Comparison of ENCODE assay signal across 7 mouse cellular contexts in the genomic region with DNA sequence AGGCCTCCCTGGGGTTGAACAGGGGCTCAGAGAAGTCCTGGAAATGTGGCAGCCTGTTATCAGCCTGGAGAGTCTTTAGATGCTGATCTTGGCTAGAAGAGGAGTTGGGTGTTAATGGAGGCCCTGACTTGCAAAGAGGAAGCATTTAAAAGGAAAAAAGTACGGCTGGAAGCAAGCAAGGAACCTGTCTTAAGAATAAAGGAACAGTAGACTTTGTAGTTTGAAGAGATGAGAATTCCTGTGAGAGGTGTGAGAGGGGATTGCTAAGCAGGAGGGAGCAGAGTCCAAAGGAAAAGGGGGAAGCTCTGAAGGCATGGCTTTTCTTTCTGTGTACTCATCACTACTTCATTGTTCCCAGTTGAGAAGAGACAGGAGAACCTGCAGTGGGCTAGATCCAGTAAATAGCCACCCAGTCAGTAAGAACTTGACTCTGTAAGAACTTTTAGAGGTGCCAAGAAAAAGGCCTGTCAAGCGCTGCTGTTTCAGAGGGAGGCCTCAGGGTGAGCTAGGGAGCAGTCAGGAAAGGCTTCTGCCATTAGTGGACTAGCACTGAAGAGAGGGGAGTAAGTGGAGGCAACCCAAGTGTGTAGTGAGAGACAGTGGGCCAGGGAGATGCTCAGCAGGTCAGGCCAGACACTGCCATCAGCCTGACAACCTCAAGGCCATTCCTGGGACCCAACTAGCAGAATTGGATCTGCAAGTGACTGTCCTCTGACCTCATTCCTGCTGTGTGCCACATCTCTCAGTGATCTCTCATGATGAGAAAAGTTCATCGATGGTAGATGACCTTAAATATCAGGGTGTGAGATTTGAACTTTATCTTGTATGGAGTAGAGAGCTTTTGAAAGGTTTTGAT. TPM values are rescaled to one million over a fixed set of nuclear protein-coding genes. Genes with fewer than 3 reads are reported as not detected.
A peak's percentile ranks its signal among the peaks of the same experiment; 100 is the strongest.
DNase-seq lines count a peak whose midpoint lies in the region; ATAC-seq lines count a peak whose summit lies in the region.

No protein-coding gene starts in this region.

- peak overlapping the region; percentile 98; the same call in 1 of the 2 replicates for H3K27ac ChIP-seq in embryonic facial prominence, embryonic 10.5 days (replicated peaks)
- peak overlapping the region; percentile 96 for H3K27ac ChIP-seq in hindbrain, embryonic 13.5 days
- H3K27ac ChIP-seq in macrophage, result peak overlapping the region; percentile 68

- peak; percentile 16 for DNase-seq in ovary, postnatal 36 days (ENCODE audit: low spot score)
- no peak for DNase-seq in ovary, postnatal 10 days (ENCODE audit: low spot score)
- DNase-seq in embryonic facial prominence, embryonic 10.5 days (ENCODE audit: low spot score), result no peak
- DNase-seq in left cerebral cortex, adult 9 months (ENCODE audit: low spot score in 2 of 2), result no peak
- DNase-seq in right cerebral cortex, postnatal 25 days, result no peak

- H3K4me3 ChIP-seq in embryonic facial prominence, embryonic 10.5 days, result peak overlapping the region; percentile 100
- peak overlapping the region; percentile 100 for H3K4me3 ChIP-seq in hindbrain, embryonic 13.5 days
- peak overlapping the region; percentile 76 for H3K4me3 ChIP-seq in macrophage (ENCODE audit: inconsistent target)

- H3K4me2 ChIP-seq in hindbrain, embryonic 13.5 days, result peak overlapping the region; percentile 94

- H3K9me3 ChIP-seq in embryonic facial prominence, embryonic 10.5 days, result no peaks in the 10 kb centered on the region
- no peaks in the 10 kb centered on the region for H3K9me3 ChIP-seq in hindbrain, embryonic 13.5 days

- H3K4me1 ChIP-seq in embryonic facial prominence, embryonic 10.5 days, result peaks cover 32% of the 10 kb centered on the region
- H3K4me1 ChIP-seq in hindbrain, embryonic 13.5 days (replicated peaks), result peaks cover 34% of the 10 kb centered on the region

- no peak for ATAC-seq in hindbrain, embryonic 13.5 days (ENCODE audit: low FRiP score)

- peaks cover 38% of the 10 kb centered on the region for H3K36me3 ChIP-seq in embryonic facial prominence, embryonic 10.5 days (replicated peaks)
- peaks cover 29% of the 10 kb centered on the region for H3K36me3 ChIP-seq in hindbrain, embryonic 13.5 days
- H3K36me3 ChIP-seq in macrophage (ENCODE audit: inconsistent target), result peaks cover 24% of the 10 kb centered on the region

- peak overlapping the region; percentile 99 for H3K9ac ChIP-seq in hindbrain, embryonic 13.5 days

- H3K27me3 ChIP-seq in embryonic facial prominence, embryonic 10.5 days (replicated peaks; ENCODE audit: low read depth, poor library complexity, severe bottlenecking), result no peaks in the 10 kb centered on the region
- H3K27me3 ChIP-seq in hindbrain, embryonic 13.5 days, result no peaks in the 10 kb centered on the region

- H3K79me2 ChIP-seq in macrophage (ENCODE audit: inconsistent target), result peaks cover 61% of the 10 kb centered on the region

- 72% methylated on average over 3 of the region's 3 CpGs for WGBS in embryonic facial prominence, embryonic 10.5 days
- 71% methylated on average over 3 of the region's 3 CpGs for WGBS in hindbrain, embryonic 13.5 days
- WGBS in macrophage (ENCODE audit: missing documents), result 57% methylated on average over 3 of the region's 3 CpGs

RNA-seq across cellular contexts. Expression of a gene that starts 2.4 kb away (rescaled TPM):
- 76.2 and 76.9 TPM in 2 replicates for polyA plus RNA-seq in embryonic facial prominence, embryonic 10.5 days (2016; fragmentation: Nextera tagmentation; extraction: Ambion mirVana)
- 66.4 and 68.5 TPM in 2 replicates for polyA plus RNA-seq in hindbrain, embryonic 13.5 days (2015; fragmentation: Nextera tagmentation; extraction: Ambion mirVana)
- total RNA-seq in macrophage (2018; cell fraction: chromatin; rRNA removed), result 10 to 100 TPM; 10.8 to 46.3 (median 29.9) TPM
- total RNA-seq in macrophage (2018; cell fraction: cytosol; rRNA removed), result 10 to 100 TPM; 31.1 to 55.0 (median 42.0) TPM
- total RNA-seq in macrophage (2018; cell fraction: nucleus; rRNA removed), result 10 to 100 TPM; 16.5 to 48.3 (median 32.0) TPM
- 19.7 to 34.0 TPM (median 33.3 TPM) in 3 replicates for polyA plus RNA-seq in macrophage (2018)

RNA-seq across cellular contexts. Expression of a gene that starts 2.6 kb away (rescaled TPM):
- 449 and 463 TPM in 2 replicates for polyA plus RNA-seq in embryonic facial prominence, embryonic 10.5 days (2016; fragmentation: Nextera tagmentation; extraction: Ambion mirVana)
- polyA plus RNA-seq in hindbrain, embryonic 13.5 days (2015; fragmentation: Nextera tagmentation; extraction: Ambion mirVana), result 441 and 446 TPM in 2 replicates
- 100 to 1,000 TPM in 3 of 26 experiments, 10 to 100 TPM in 23; 18.2 to 116 (median 63.7) TPM for total RNA-seq in macrophage (2018; cell fraction: chromatin; rRNA removed)
- total RNA-seq in macrophage (2018; cell fraction: cytosol; rRNA removed), result 100 to 1,000 TPM; 315 to 507 (median 360) TPM
- 100 to 1,000 TPM in 14 of 26 experiments, 10 to 100 TPM in 12; 48.7 to 196 (median 120) TPM for total RNA-seq in macrophage (2018; cell fraction: nucleus; rRNA removed)
- polyA plus RNA-seq in macrophage (2018), result 366 to 481 TPM (median 405 TPM) in 3 replicates

RNA-seq across cellular contexts. Expression of a gene that starts 23.8 kb away (rescaled TPM):
- polyA plus RNA-seq in embryonic facial prominence, embryonic 10.5 days (2016; fragmentation: Nextera tagmentation; extraction: Ambion mirVana), result 18.2 and 18.7 TPM in 2 replicates
- 13.8 and 15.7 TPM in 2 replicates for polyA plus RNA-seq in hindbrain, embryonic 13.5 days (2015; fragmentation: Nextera tagmentation; extraction: Ambion mirVana)
- 10 to 100 TPM in 22 of 26 experiments, 1 to 10 TPM in 4; 5.7 to 46.6 (median 22.5) TPM for total RNA-seq in macrophage (2018; cell fraction: chromatin; rRNA removed)
- 10 to 100 TPM in 4 of 26 experiments, 1 to 10 TPM in 22; 3.0 to 11.1 (median 6.2) TPM for total RNA-seq in macrophage (2018; cell fraction: cytosol; rRNA removed)
- total RNA-seq in macrophage (2018; cell fraction: nucleus; rRNA removed), result 10 to 100 TPM in 18 of 26 experiments, 1 to 10 TPM in 8; 5.6 to 23.9 (median 15.3) TPM
- 4.4 to 6.4 TPM (median 6.0 TPM) in 3 replicates for polyA plus RNA-seq in macrophage (2018)

RNA-seq across cellular contexts. Expression of a gene that starts 46.0 kb away (rescaled TPM):
- polyA plus RNA-seq in embryonic facial prominence, embryonic 10.5 days (2016; fragmentation: Nextera tagmentation; extraction: Ambion mirVana), result 77.2 and 81.1 TPM in 2 replicates
- polyA plus RNA-seq in hindbrain, embryonic 13.5 days (2015; fragmentation: Nextera tagmentation; extraction: Ambion mirVana), result 11.4 and 12.1 TPM in 2 replicates
- total RNA-seq in macrophage (2018; cell fraction: chromatin; rRNA removed), result 10 to 100 TPM in 20 of 26 experiments, 1 to 10 TPM in 6; 4.4 to 33.6 (median 15.3) TPM
- 1 to 10 TPM; 2.1 to 6.7 (median 3.7) TPM for total RNA-seq in macrophage (2018; cell fraction: cytosol; rRNA removed)
- total RNA-seq in macrophage (2018; cell fraction: nucleus; rRNA removed), result 10 to 100 TPM in 6 of 26 experiments, 1 to 10 TPM in 20; 2.3 to 50.1 (median 8.6) TPM
- polyA plus RNA-seq in macrophage (2018), result 2.2 to 12.5 TPM (median 3.6 TPM) in 3 replicates

RNA-seq across cellular contexts. Expression of a gene that starts 46.2 kb away (rescaled TPM):
- 57.6 and 61.4 TPM in 2 replicates for polyA plus RNA-seq in embryonic facial prominence, embryonic 10.5 days (2016; fragmentation: Nextera tagmentation; extraction: Ambion mirVana)
- 62.6 and 63.7 TPM in 2 replicates for polyA plus RNA-seq in hindbrain, embryonic 13.5 days (2015; fragmentation: Nextera tagmentation; extraction: Ambion mirVana)
- total RNA-seq in macrophage (2018; cell fraction: chromatin; rRNA removed), result 100 to 1,000 TPM in 1 of 26 experiments, 10 to 100 TPM in 25; 28.5 to 142 (median 57.1) TPM
- total RNA-seq in macrophage (2018; cell fraction: cytosol; rRNA removed), result 10 to 100 TPM; 12.4 to 24.5 (median 19.5) TPM
- 10 to 100 TPM; 20.0 to 68.1 (median 34.1) TPM for total RNA-seq in macrophage (2018; cell fraction: nucleus; rRNA removed)
- 16.6 to 29.9 TPM (median 17.1 TPM) in 3 replicates for polyA plus RNA-seq in macrophage (2018)
